Mouse (Mus musculus) testis, postnatal 10 days (tissue): ENCODE data around the gene Gm20737.
"Not testable (repeated sequence)": the region's sequence is repeated elsewhere in the genome, so short reads cannot be mapped to it uniquely, and the experiment has no call there.

Experiments
- DNase-seq: peaks from one replicate; pipeline ENCODE4 v3.0.0; 2021; ENCODE audit warnings: low spot score

Gene Gm20737

DNA sequence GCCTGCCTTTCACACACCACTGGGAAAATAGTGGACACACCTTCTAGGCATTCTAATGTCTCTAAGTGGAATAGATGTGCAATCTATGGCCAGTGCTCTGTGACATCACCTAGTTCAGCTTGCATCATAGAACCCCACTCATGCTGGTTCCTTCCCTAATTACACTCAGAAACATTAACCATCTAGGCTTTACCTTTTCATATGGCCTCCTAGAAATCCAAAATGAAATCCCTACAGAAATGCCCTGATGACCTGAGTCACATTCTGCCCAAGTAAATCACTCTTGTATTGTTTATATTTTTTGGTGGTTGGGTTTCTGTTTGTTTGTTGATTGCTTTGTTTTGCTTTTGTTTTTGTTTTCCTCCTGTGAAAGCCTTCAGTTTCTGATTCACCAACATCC is at the start of gene Gm20737:
Gm20737 (minus strand) TSS at position 101 of the 400 bp plus-strand sequence.
- DNase-seq: not testable (repeated sequence)

DNA sequence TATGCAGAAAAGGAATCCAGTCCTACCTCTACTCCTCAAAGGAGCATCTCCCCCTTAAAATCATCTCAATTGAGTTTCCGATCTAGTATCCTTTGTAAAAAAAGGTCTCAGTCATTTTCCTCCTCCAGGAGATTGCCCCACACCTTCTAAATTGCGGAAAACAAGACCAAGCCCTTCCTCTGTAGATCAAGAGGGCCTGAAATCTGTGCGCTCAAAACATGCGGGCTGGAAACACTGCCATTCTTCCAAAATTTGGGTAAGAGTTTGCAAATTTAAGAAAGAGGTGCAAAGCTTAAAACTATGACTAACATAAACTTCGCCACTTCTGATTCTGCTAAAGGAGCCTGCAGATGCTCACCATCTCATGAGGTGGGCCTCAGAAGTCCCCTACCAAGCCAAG is 17.3 kb upstream of the Gm20737 start, which contains the start of gene Gm21775:
Gm21775 (plus strand) TSS at position 301 of the 400 bp plus-strand sequence.
- DNase-seq: not testable (repeated sequence)
